Mouse (Mus musculus) adrenal gland, postnatal 4 days (tissue): ENCODE measurements around the gene Tmem132d. TPM values are rescaled to one million over a fixed set of nuclear protein-coding genes. Genes with fewer than 3 reads are reported as not detected.
"Not testable (repeated sequence)": the region's sequence is repeated elsewhere in the genome, so short reads cannot be mapped to it uniquely, and the experiment has no call there.

Experiments used
- DNase-seq, 2 experiments: peaks; one replicate each; pipeline ENCODE4 v3.0.0; 2021 to 2022; ENCODE audit warnings: low spot score in 2 of 2, mixed read lengths in 2 of 2
- total RNA-seq, 2 experiments: library from RNA; stranded (reverse); gene quantifications; 2 replicates each; pipeline ENCODE4 v1.2.3; 2021

The Tmem132d gene
- total RNA-seq, 2 experiments from 2014 or later = 0.48 to 1.3 TPM

GRCm38 (mm10) chr5:127942171-127942570 lies 490.7 kb downstream of the Tmem132d start:
- DNase-seq = not testable (repeated sequence)

GRCm38 (mm10) chr5:127937914-127938313 lies 495.0 kb downstream of the Tmem132d start:
- DNase-seq = no peak

GRCm38 (mm10) chr5:127929687-127930086 lies 503.2 kb downstream of the Tmem132d start:
- no peak for DNase-seq

GRCm38 (mm10) chr5:127926686-127927085 lies 506.2 kb downstream of the Tmem132d start:
- no peak for DNase-seq

GRCm38 (mm10) chr5:127924106-127924505 lies 508.8 kb downstream of the Tmem132d start:
- no peak for DNase-seq

- no peak for DNase-seq
Measured at GRCm38 (mm10) chr5:127919171-127919570, 513.7 kb downstream of the Tmem132d start.

GRCm38 (mm10) chr5:127918376-127918775 lies 514.5 kb downstream of the Tmem132d start:
- no peak for DNase-seq

GRCm38 (mm10) chr5:127914157-127914556 lies 518.7 kb downstream of the Tmem132d start:
- no peak for DNase-seq

GRCm38 (mm10) chr5:127911603-127912002 lies 521.3 kb downstream of the Tmem132d start:
- DNase-seq = no peak

- no peak for DNase-seq
Measured at GRCm38 (mm10) chr5:127910356-127910755, 522.5 kb downstream of the Tmem132d start.

- DNase-seq = no peak
Measured at GRCm38 (mm10) chr5:127895176-127895575, 537.7 kb downstream of the Tmem132d start.

- DNase-seq = no peak
Measured at GRCm38 (mm10) chr5:127885566-127886505, 547.0 kb downstream of the Tmem132d start.

- DNase-seq = no peak
Measured at GRCm38 (mm10) chr5:127883021-127883420, 549.9 kb downstream of the Tmem132d start.

GRCm38 (mm10) chr5:127874461-127874860 lies 558.4 kb downstream of the Tmem132d start:
- DNase-seq = no peak

GRCm38 (mm10) chr5:127865157-127865556 lies 567.7 kb downstream of the Tmem132d start:
- no peak for DNase-seq

- DNase-seq = no peak
Measured at GRCm38 (mm10) chr5:127859719-127860118, 573.2 kb downstream of the Tmem132d start.

GRCm38 (mm10) chr5:127852305-127852704 lies 580.6 kb downstream of the Tmem132d start:
- DNase-seq = no peak

GRCm38 (mm10) chr5:127831791-127832190 lies 601.1 kb downstream of the Tmem132d start:
- DNase-seq = no peak

- DNase-seq = no peak
Measured at GRCm38 (mm10) chr5:127830831-127831230, 602.0 kb downstream of the Tmem132d start.

GRCm38 (mm10) chr5:127828756-127829155 lies 604.1 kb downstream of the Tmem132d start:
- no peak for DNase-seq

GRCm38 (mm10) chr5:127821960-127822359 lies 610.9 kb downstream of the Tmem132d start:
- no peak for DNase-seq

GRCm38 (mm10) chr5:127815292-127815691 lies 617.6 kb downstream of the Tmem132d start:
- DNase-seq = no peak

GRCm38 (mm10) chr5:127807419-127807818 lies 625.5 kb downstream of the Tmem132d start:
- no peak for DNase-seq
